Mouse (Mus musculus): ENCODE measurements around the gene Cnnm4. TPM values are rescaled to one million over a fixed set of nuclear protein-coding genes. Genes with fewer than 3 reads are reported as not detected.

Gene Cnnm4
- polyA plus RNA-seq, 1 experiment from 2014 or later, result 15.3 TPM

DNA sequence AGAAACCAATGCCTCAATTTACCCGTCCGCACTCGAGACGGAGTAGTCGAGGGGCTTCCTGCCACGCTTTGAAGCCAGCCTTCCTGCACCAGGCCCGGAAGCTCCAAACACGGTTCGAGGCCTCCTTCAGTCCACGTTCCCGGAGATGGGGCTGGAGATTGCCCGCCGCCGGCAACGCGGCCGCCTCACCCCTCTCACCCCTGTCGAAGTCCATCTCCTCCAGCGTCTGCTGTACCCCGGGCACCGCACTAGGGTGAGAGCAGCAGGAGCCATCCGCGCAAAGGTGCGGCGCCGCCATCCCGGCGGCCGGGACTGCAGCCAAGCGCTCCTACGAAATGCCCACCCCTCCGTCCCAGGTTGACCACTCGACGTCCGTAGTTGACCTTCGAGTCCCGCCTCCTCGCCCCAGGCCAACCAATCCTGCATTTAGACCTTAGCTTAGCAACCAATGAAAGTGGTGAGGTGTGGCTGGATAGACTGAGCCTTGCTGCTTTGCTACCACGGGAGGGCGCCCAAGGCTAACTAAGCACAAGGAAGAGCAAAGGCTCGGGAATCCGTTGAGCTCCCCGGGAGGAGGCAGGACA is 75.6 kb downstream of the Cnnm4 start, which contains the start of gene Ankrd39:
Ankrd39 (minus strand) TSS at position 558 of the 584 bp plus-strand sequence.
- H3K36me3 ChIP-seq, result peaks cover 40% of the 10 kb centered on the region
- ATAC-seq (ENCODE audit: insufficient number of reproducible peaks, low FRiP score, low TSS enrichment, low read depth), result peak; percentile 94
- peak within 1 kb of the TSS; percentile 70 for H3K4me2 ChIP-seq
- H3K4me1 ChIP-seq, result peaks cover 50% of the 10 kb centered on the region
- WGBS, result under 1% methylated on average over 43 of the region's 43 CpGs
- no peaks in the 10 kb centered on the region for H3K27me3 ChIP-seq
- peak within 1 kb of the TSS; percentile 79 for H3K27ac ChIP-seq
- H3K9me3 ChIP-seq, result no peaks in the 10 kb centered on the region
- peak within 1 kb of the TSS; percentile 62 for H3K9ac ChIP-seq
- peak within 1 kb of the TSS; percentile 60 for H3K4me3 ChIP-seq

DNA sequence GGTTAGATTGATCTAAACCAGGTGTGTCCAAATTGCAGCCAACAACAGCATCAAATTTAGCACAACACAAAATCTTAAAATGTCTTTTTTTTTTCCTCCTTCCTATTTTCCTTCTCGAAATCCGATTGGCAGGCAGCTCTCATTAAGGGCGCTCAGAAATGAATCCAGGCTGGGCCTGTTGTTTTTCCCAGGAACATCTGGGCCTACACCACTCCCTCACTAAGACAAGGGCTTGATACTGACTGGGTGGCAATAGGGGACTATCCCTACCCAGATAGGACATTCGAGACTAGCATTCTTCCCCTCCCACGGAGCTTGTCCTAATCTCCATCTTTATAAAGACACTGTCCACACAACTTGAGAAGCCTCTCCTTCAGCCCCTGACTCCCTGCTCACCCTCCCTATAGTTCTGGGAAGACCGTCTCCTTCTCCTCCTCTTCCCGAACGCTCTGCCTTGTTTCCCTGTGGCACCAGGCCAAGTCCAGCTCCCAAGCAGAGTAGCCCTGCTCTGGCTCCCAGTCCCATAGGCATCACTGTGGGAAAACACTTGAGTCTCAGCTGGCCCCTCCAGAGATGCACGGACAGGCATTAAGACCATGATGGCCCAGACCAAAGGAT is 76.7 kb downstream of the Cnnm4 start:
- 20% methylated on average over 9 of the region's 9 CpGs for WGBS
- H3K9ac ChIP-seq, result no peak overlapping the region
- no peak overlapping the region for H3K4me2 ChIP-seq
- no peaks in the 10 kb centered on the region for H3K27me3 ChIP-seq
- peak overlapping the region; percentile 79 for H3K27ac ChIP-seq
- no peaks in the 10 kb centered on the region for H3K9me3 ChIP-seq
- H3K4me1 ChIP-seq, result peaks cover 50% of the 10 kb centered on the region
- H3K4me3 ChIP-seq, result no peak overlapping the region
- no peak for ATAC-seq (ENCODE audit: insufficient number of reproducible peaks, low FRiP score, low TSS enrichment, low read depth)
- H3K36me3 ChIP-seq, result peaks cover 43% of the 10 kb centered on the region

DNA sequence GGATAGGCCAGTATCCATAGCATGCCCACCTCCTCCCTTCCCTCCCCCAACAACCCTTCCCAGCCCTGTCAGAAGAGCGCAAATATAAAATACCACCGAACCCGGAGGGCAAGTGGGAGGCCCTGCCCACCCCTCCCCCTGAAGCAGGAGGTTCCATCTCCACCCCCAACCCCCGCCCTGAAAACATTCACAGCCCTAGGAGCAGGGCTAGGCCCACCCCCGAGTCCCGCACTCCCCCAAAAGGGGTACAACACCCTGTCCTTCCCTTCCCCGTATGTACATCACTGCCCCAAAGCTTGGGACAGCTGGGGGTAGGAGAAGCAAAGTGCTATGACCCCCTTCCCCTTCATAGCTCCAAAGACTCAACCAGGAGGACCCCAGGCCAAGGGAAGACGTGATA is 77.4 kb downstream of the Cnnm4 start:
- no peak overlapping the region for H3K9ac ChIP-seq
- WGBS, result 25% methylated on average over 8 of the region's 8 CpGs
- H3K27me3 ChIP-seq, result no peaks in the 10 kb centered on the region
- no peak for ATAC-seq (ENCODE audit: insufficient number of reproducible peaks, low FRiP score, low TSS enrichment, low read depth)
- peaks cover 55% of the 10 kb centered on the region for H3K4me1 ChIP-seq
- H3K36me3 ChIP-seq, result peaks cover 50% of the 10 kb centered on the region
- H3K9me3 ChIP-seq, result no peaks in the 10 kb centered on the region
- peak overlapping the region; percentile 47 for H3K27ac ChIP-seq
- H3K4me2 ChIP-seq, result no peak overlapping the region
- no peak overlapping the region for H3K4me3 ChIP-seq

DNA sequence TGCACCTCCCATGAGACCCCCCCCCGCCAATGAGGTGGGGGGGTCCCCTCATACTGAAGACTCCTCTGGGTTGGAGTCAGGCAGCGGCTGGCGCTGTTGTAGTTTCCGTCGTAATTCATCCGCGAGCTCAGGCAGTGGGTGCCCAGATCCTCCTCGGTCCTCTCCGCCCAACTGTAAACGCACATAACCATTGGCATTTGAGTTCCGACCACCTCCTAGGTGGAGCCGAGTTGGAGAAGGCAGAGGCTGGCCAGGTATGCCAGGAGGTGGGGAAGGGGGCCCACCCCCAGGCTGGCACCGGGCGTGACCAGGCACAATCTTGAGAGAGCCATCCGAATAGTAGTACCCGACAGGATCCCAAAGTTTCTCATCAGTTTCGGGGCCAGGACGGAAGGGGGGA is 78.1 kb downstream of the Cnnm4 start:
- H3K9ac ChIP-seq, result no peak overlapping the region
- H3K27ac ChIP-seq, result peak overlapping the region; percentile 47; the same call in 1 of the 2 replicates
- peaks cover 57% of the 10 kb centered on the region for H3K36me3 ChIP-seq
- no peaks in the 10 kb centered on the region for H3K27me3 ChIP-seq
- H3K4me1 ChIP-seq, result peaks cover 60% of the 10 kb centered on the region
- no peak overlapping the region for H3K4me3 ChIP-seq
- no peaks in the 10 kb centered on the region for H3K9me3 ChIP-seq
- ATAC-seq (ENCODE audit: insufficient number of reproducible peaks, low FRiP score, low TSS enrichment, low read depth), result no peak
- H3K4me2 ChIP-seq, result no peak overlapping the region
- WGBS, result 72% methylated on average over 18 of the region's 18 CpGs

DNA sequence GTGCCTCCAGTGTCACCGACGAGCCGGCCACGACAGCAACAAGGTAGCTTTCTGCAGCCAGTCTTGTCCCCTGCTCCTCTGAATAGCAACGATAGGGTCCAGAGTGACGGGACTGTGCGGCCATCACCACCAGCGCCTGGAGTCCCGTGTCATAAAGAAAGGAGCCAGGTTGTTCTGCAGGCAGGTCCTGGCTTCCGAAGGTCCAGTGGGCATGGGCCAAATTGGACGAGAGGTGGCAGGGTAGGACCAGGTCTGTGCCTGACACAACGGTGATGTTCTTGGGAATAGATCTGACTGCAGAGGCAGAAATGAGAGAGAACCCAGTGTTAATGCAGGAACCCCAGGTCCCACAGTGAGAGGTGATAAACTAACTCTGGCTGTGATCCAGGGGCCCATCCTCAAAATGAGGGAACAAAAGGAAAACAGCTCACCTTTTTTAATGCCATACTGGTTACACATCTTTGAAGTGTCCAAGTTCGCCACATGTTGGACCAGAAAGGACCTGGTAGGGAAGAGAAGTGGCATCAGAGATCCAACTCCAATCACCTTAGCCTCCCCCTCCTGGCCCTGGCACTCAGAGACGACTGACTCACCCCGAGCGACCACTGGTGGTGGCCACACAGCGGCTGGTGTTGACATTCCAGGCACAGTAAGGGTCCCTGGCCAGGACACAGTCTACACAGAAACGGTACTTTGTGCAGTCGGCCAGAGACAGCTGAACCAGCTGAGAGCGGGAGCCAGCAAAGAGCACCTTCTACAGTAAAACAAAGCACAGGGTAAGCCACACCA is 78.8 kb downstream of the Cnnm4 start:
- Histone ChIP-seq H3K9me3 (no peaks in the 10 kb centered on the region), H3K4me1 (peaks cover 67% of the 10 kb centered on the region), H3K9ac (no peak overlapping the region), H3K36me3 (peaks cover 65% of the 10 kb centered on the region), H3K4me2 (no peak overlapping the region), H3K27ac (peak overlapping the region; percentile 47; the same call in 1 of the 2 replicates), H3K27me3 (no peaks in the 10 kb centered on the region), H3K4me3 (no peak overlapping the region)
- WGBS, result 77% methylated on average over 20 of the region's 20 CpGs
- ATAC-seq (ENCODE audit: insufficient number of reproducible peaks, low FRiP score, low TSS enrichment, low read depth), result no peak

DNA sequence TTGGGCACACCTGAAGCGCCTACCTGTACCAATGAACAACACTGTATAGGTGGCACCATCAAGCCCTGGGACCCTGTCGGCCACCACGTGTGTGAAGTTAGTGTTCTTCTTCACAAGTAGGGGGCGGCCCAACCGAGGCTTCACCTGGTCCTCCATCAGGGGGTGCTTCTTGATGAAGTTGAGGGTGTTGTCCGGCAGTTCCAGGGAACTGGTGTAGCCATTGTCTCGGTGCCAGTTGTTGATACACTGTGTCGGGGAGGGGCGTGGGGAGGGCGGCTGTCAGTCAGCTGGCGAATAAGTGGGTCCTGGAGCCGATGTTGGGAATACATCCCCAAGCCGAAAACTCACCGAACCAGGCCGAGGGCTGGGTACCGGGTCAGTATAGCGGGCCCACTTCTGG is 80.5 kb downstream of the Cnnm4 start:
- H3K9ac ChIP-seq, result no peak overlapping the region
- H3K27ac ChIP-seq, result no peak overlapping the region
- 89% methylated on average over 17 of the region's 17 CpGs for WGBS
- peaks cover 67% of the 10 kb centered on the region for H3K36me3 ChIP-seq
- H3K4me1 ChIP-seq, result peaks cover 62% of the 10 kb centered on the region
- no peaks in the 10 kb centered on the region for H3K9me3 ChIP-seq
- H3K4me3 ChIP-seq, result no peak overlapping the region
- H3K27me3 ChIP-seq, result no peaks in the 10 kb centered on the region
- ATAC-seq (ENCODE audit: insufficient number of reproducible peaks, low FRiP score, low TSS enrichment, low read depth), result no peak
- H3K4me2 ChIP-seq, result no peak overlapping the region

DNA sequence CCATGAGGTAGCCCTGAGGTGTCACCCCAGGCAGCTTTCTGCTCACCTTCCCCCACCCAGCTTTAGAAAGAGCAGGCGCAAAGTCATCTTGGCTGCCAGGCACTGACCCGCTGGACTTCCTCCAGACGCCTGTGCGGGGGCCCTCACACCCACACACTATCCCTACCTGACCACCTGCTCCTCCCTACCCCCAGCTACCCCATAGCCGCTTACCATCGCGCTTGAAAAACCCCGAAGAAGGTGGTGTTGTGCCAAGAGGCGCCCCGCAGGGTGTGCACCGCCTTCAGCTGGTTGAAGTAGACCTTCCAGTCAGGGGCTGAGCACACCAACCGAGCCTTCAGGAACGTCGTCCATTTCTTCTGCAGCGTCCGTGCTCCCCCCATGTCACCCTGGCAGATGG is 81.1 kb downstream of the Cnnm4 start:
- 86% methylated on average over 16 of the region's 16 CpGs for WGBS
- Histone ChIP-seq H3K4me3 (no peak overlapping the region), H3K9me3 (no peaks in the 10 kb centered on the region), H3K9ac (no peak overlapping the region), H3K4me2 (no peak overlapping the region), H3K27me3 (no peaks in the 10 kb centered on the region), H3K27ac (no peak overlapping the region), H3K4me1 (peaks cover 60% of the 10 kb centered on the region), H3K36me3 (peaks cover 67% of the 10 kb centered on the region)
- no peak for ATAC-seq (ENCODE audit: insufficient number of reproducible peaks, low FRiP score, low TSS enrichment, low read depth)

DNA sequence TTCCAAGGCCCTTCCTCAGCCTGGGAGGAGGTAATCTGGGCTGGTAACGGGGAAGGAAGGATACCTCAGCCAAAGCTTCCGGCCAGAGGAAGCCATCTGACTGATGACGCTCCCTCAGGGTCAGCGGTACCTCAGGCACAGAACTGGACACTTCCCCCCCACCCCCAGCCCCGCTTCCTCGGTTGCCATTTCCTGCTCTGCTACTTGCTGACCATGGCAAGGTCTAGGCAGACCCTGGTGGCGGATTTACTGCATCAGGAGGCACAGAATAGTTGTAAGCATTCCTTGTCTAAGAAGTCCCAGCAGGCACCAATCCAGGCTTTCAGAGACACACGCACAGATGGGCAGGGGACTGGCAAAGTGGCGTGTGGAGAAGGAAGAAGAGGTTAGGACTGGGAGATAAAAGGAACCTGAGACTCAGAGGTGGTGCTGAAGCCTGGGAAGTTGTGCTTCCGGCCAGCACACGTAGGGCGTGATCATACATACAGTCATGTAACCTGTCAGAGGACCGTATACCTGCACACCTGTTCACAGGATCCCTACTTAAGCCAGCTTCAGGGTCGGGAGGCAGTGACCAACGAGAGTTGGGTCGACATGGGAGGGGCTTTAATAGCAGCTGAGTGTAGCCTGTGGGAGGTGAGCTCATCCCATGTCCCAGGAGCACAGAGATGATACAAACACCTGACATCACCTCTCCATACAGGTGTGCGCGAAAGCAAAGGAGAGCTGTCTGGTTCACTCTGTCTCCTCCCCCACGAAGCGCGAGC is 83.4 kb downstream of the Cnnm4 start:
- peaks cover 52% of the 10 kb centered on the region for H3K4me1 ChIP-seq
- H3K27me3 ChIP-seq, result no peaks in the 10 kb centered on the region
- ATAC-seq (ENCODE audit: insufficient number of reproducible peaks, low FRiP score, low TSS enrichment, low read depth), result no peak
- no peaks in the 10 kb centered on the region for H3K9me3 ChIP-seq
- WGBS, result 65% methylated on average over 21 of the region's 21 CpGs
- H3K9ac ChIP-seq, result no peak overlapping the region
- H3K4me2 ChIP-seq, result peak overlapping the region; percentile 82
- peak overlapping the region; percentile 99 for H3K27ac ChIP-seq
- peak overlapping the region; percentile 94 for H3K4me3 ChIP-seq
- peaks cover 57% of the 10 kb centered on the region for H3K36me3 ChIP-seq

DNA sequence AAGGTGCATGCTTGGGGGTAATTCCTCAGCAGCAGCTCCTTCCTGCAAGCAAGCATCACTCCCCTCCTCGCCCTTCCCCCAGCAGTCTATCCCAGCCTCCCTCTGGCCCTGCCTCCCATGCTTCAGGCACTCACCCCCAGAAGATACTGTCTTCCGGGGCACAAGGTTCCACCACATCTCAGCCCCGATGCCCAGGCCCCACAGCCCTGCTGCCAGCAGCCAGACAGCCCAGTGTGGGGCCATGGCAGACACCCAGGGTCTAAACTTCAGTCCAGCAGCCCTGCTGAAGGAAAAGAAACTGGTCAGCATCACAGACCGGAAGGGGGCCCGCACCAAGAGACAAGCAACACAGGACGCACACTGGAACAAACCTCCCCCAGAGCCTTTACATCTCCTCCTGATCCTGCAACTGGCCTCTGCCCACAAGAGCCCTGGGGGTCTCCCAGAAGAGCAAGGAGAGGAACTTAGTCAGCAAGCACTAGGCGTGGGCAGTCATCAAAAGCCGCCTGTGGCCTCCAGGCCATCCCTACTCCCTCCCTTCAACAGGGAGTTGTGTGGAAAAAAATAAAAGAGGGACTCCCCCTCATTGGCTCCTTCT is 84.5 kb downstream of the Cnnm4 start:
- Histone ChIP-seq H3K4me2 (peak overlapping the region; percentile 82), H3K27ac (peak overlapping the region; percentile 99), H3K4me3 (peak overlapping the region; percentile 94), H3K9me3 (no peaks in the 10 kb centered on the region), H3K4me1 (peaks cover 49% of the 10 kb centered on the region), H3K36me3 (peaks cover 46% of the 10 kb centered on the region), H3K27me3 (no peaks in the 10 kb centered on the region), H3K9ac (peak overlapping the region; percentile 87)
- no peak for ATAC-seq (ENCODE audit: insufficient number of reproducible peaks, low FRiP score, low TSS enrichment, low read depth)
- WGBS, result under 1% methylated on average over 8 of the region's 8 CpGs

DNA sequence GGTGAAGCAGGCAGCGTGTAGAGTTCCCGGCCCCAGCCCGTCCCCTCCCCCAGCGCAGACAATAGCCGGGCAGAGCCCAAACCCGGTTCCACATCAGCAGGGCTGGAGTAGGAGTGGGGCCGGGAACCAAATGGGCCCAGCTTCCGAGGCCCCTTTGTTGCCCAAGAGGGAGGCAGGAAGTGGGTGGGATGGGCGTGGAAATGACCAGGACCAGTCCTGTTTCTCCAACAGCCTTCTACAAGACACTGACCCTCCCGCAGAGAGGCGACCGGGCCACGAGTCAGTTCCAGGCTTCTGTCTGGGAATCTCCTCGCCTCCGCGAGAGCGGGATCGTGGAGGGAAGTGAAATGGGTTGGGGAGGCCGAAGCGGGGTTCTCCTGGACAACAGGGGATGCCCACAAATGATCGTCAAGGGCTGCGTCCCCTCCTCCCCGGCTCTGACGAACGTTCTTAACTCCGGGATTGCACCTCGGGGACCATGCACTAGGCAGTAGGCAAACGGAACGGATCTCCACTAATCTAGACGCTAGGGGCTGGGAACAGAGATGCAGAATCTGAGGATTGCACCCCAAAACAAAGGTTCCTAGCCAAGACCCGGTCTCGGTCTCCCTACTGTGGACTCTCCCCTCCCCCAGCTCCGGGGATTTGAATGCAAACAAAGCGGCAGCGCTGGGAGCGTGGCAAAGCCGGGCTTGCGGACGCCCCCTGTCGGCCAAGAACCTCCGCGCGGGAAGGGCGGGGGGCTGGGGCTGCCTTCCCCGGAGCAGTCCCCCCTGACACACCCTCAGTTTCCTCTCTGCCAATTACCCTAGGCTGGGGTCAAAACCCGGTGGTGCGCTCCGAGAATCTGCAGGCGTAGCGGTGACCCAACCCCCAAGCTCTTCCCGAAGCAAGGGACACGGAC is 85.4 kb downstream of the Cnnm4 start:
- Histone ChIP-seq H3K36me3 (peaks cover 37% of the 10 kb centered on the region), H3K4me3 (peak overlapping the region; percentile 94), H3K4me1 (peaks cover 47% of the 10 kb centered on the region), H3K27ac (peak overlapping the region; percentile 99), H3K9me3 (no peaks in the 10 kb centered on the region), H3K27me3 (no peaks in the 10 kb centered on the region), H3K4me2 (peak overlapping the region; percentile 82), H3K9ac (peak overlapping the region; percentile 87)
- 0% methylated on average over 52 of the region's 52 CpGs for WGBS
- ATAC-seq (ENCODE audit: insufficient number of reproducible peaks, low FRiP score, low TSS enrichment, low read depth), result peak; percentile 72
